Comparison of ENCODE assay signal across 13 mouse cellular contexts in genomic region chr3:57534450-57534849, GRCm38 (mm10). TPM values are rescaled to one million over a fixed set of nuclear protein-coding genes. Genes with fewer than 3 reads are reported as not detected.
A peak's percentile ranks its signal among the peaks of the same experiment; 100 is the strongest.
DNase-seq lines count a peak whose midpoint lies in the region; ATAC-seq and TF ChIP-seq lines count a peak whose summit lies in the region.
"Had no signal": no experiment of that assay in that cellular context is flagged by ENCODE, and none has a peak within 500 bp of the region (broad histone marks: within the 10 kb centered on the region; RNA-seq: fewer than 3 reads in every experiment).

No protein-coding gene starts in this region.

- ATAC-seq in embryonic facial prominence, embryonic 14.5 days (ENCODE audit: low read depth): no peak
- ATAC-seq in hindbrain, embryonic 11.5 days (ENCODE audit: low FRiP score): no peak
- no peak for ATAC-seq in midbrain, postnatal 0 days (ENCODE audit: low FRiP score)
- no peak for ATAC-seq in midbrain, embryonic 16.5 days
- ATAC-seq: liver, embryonic 12.5 days had no signal

- H3K9me3 ChIP-seq in embryonic facial prominence, embryonic 14.5 days (ENCODE audit: control insufficient read depth, low read length): no peaks in the 10 kb centered on the region
- H3K9me3 ChIP-seq in embryonic facial prominence, embryonic 10.5 days: no peaks in the 10 kb centered on the region
- H3K9me3 ChIP-seq in hindbrain, embryonic 11.5 days (ENCODE audit: control insufficient read depth, low read length): no peaks in the 10 kb centered on the region
- H3K9me3 ChIP-seq in hindbrain, embryonic 10.5 days: no peaks in the 10 kb centered on the region
- no peaks in the 10 kb centered on the region for H3K9me3 ChIP-seq in midbrain, postnatal 0 days (ENCODE audit: low read length)
- H3K9me3 ChIP-seq in midbrain, embryonic 16.5 days (replicated peaks; ENCODE audit: control insufficient read depth, low read length, poor library complexity, severe bottlenecking): no peaks in the 10 kb centered on the region
- H3K9me3 ChIP-seq: liver, embryonic 12.5 days had no signal

- no peak overlapping the region for H3K4me3 ChIP-seq in embryonic facial prominence, embryonic 14.5 days (ENCODE audit: low read depth, low read length)
- no peak overlapping the region for H3K4me3 ChIP-seq in embryonic facial prominence, embryonic 10.5 days
- H3K4me3 ChIP-seq in hindbrain, embryonic 11.5 days (ENCODE audit: low read depth, low read length): no peak overlapping the region
- H3K4me3 ChIP-seq in hindbrain, embryonic 10.5 days: no peak overlapping the region
- H3K4me3 ChIP-seq in midbrain, postnatal 0 days (ENCODE audit: low read depth, low read length): no peak overlapping the region
- H3K4me3 ChIP-seq in midbrain, embryonic 16.5 days (ENCODE audit: low read depth, low read length): no peak overlapping the region
- H3K4me3 ChIP-seq: liver, embryonic 12.5 days had no signal

- no peak overlapping the region for H3K9ac ChIP-seq in embryonic facial prominence, embryonic 14.5 days (ENCODE audit: low read depth, low read length)
- H3K9ac ChIP-seq in hindbrain, embryonic 11.5 days (ENCODE audit: low read depth, low read length): no peak overlapping the region
- no peak overlapping the region for H3K9ac ChIP-seq in midbrain, postnatal 0 days (replicated peaks; ENCODE audit: low read length, poor library complexity, severe bottlenecking)
- no peak overlapping the region for H3K9ac ChIP-seq in midbrain, embryonic 16.5 days (ENCODE audit: low read depth, low read length)
- H3K9ac ChIP-seq: liver, embryonic 12.5 days had no signal

- no peak overlapping the region for H3K4me2 ChIP-seq in embryonic facial prominence, embryonic 14.5 days (ENCODE audit: low read depth, low read length)
- no peak overlapping the region for H3K4me2 ChIP-seq in hindbrain, embryonic 11.5 days (replicated peaks; ENCODE audit: low read depth, low read length)
- no peak overlapping the region for H3K4me2 ChIP-seq in midbrain, postnatal 0 days (ENCODE audit: low read depth, low read length, poor library complexity, severe bottlenecking)
- no peak overlapping the region for H3K4me2 ChIP-seq in midbrain, embryonic 16.5 days (ENCODE audit: low read length)
- H3K4me2 ChIP-seq: liver, embryonic 12.5 days had no signal

- no peak for TF ChIP-seq CTCF in midbrain, postnatal 0 days (IDR thresholded peaks at IDR 0.05)

- WGBS in embryonic facial prominence, embryonic 14.5 days: 60% methylated on average over 6 of the region's 6 CpGs
- WGBS in embryonic facial prominence, embryonic 10.5 days: 87% methylated on average over 6 of the region's 6 CpGs
- 68% methylated on average over 6 of the region's 6 CpGs for WGBS in hindbrain, embryonic 11.5 days
- 79% methylated on average over 6 of the region's 6 CpGs for WGBS in hindbrain, embryonic 10.5 days
- WGBS in midbrain, postnatal 0 days: 67% methylated on average over 6 of the region's 6 CpGs
- WGBS in midbrain, embryonic 16.5 days: 62% methylated on average over 6 of the region's 6 CpGs

- H3K4me1 ChIP-seq in embryonic facial prominence, embryonic 14.5 days (ENCODE audit: control insufficient read depth, insufficient read depth, low read length): peaks cover 15% of the 10 kb centered on the region
- H3K4me1 ChIP-seq in embryonic facial prominence, embryonic 10.5 days: peaks cover 24% of the 10 kb centered on the region
- no peaks in the 10 kb centered on the region for H3K4me1 ChIP-seq in hindbrain, embryonic 11.5 days (replicated peaks; ENCODE audit: control insufficient read depth, insufficient read depth, low read length)
- peaks cover 5% of the 10 kb centered on the region for H3K4me1 ChIP-seq in hindbrain, embryonic 10.5 days (replicated peaks)
- H3K4me1 ChIP-seq in midbrain, postnatal 0 days (ENCODE audit: insufficient read depth, low read length): no peaks in the 10 kb centered on the region
- no peaks in the 10 kb centered on the region for H3K4me1 ChIP-seq in midbrain, embryonic 16.5 days (ENCODE audit: control insufficient read depth, insufficient read depth, low read length)
- H3K4me1 ChIP-seq: liver, embryonic 12.5 days had no signal

- no peak overlapping the region; the same call in 1 of the 2 replicates for H3K27ac ChIP-seq in embryonic facial prominence, embryonic 14.5 days (replicated peaks; ENCODE audit: low read depth, low read length)
- no peak overlapping the region for H3K27ac ChIP-seq in embryonic facial prominence, embryonic 10.5 days (replicated peaks)
- no peak overlapping the region for H3K27ac ChIP-seq in hindbrain, embryonic 11.5 days (ENCODE audit: low read depth, low read length)
- H3K27ac ChIP-seq in hindbrain, embryonic 10.5 days: no peak overlapping the region
- H3K27ac ChIP-seq in midbrain, postnatal 0 days (ENCODE audit: low read depth, low read length): no peak overlapping the region
- H3K27ac ChIP-seq in midbrain, embryonic 16.5 days (ENCODE audit: low read length): no peak overlapping the region
- H3K27ac ChIP-seq: liver, embryonic 12.5 days had no signal

- no peaks in the 10 kb centered on the region for H3K27me3 ChIP-seq in embryonic facial prominence, embryonic 14.5 days (replicated peaks; ENCODE audit: control insufficient read depth, insufficient read depth, low read length)
- no peaks in the 10 kb centered on the region for H3K27me3 ChIP-seq in embryonic facial prominence, embryonic 10.5 days (replicated peaks; ENCODE audit: low read depth, poor library complexity, severe bottlenecking)
- H3K27me3 ChIP-seq in hindbrain, embryonic 11.5 days (ENCODE audit: control insufficient read depth, insufficient read depth, low read length): no peaks in the 10 kb centered on the region
- H3K27me3 ChIP-seq in hindbrain, embryonic 10.5 days (ENCODE audit: insufficient read depth, poor library complexity, severe bottlenecking): no peaks in the 10 kb centered on the region
- no peaks in the 10 kb centered on the region for H3K27me3 ChIP-seq in midbrain, postnatal 0 days (ENCODE audit: insufficient read depth, low read length)
- no peaks in the 10 kb centered on the region for H3K27me3 ChIP-seq in midbrain, embryonic 16.5 days (ENCODE audit: control insufficient read depth, insufficient read depth, low read depth, low read length)
- H3K27me3 ChIP-seq: liver, embryonic 12.5 days had no signal

- H3K36me3 ChIP-seq in embryonic facial prominence, embryonic 14.5 days (ENCODE audit: control insufficient read depth, insufficient read depth, low read length): no peaks in the 10 kb centered on the region
- H3K36me3 ChIP-seq in embryonic facial prominence, embryonic 10.5 days (replicated peaks): no peaks in the 10 kb centered on the region
- H3K36me3 ChIP-seq in hindbrain, embryonic 11.5 days (ENCODE audit: control insufficient read depth, insufficient read depth, low read length): no peaks in the 10 kb centered on the region
- H3K36me3 ChIP-seq in hindbrain, embryonic 10.5 days: no peaks in the 10 kb centered on the region
- H3K36me3 ChIP-seq in midbrain, postnatal 0 days (ENCODE audit: insufficient read depth, low read length): no peaks in the 10 kb centered on the region
- H3K36me3 ChIP-seq in midbrain, embryonic 16.5 days (ENCODE audit: control insufficient read depth, insufficient read depth, low read length): no peaks in the 10 kb centered on the region
- H3K36me3 ChIP-seq: liver, embryonic 12.5 days had no signal

- DNase-seq in embryonic facial prominence, embryonic 14.5 days (ENCODE audit: low spot score): peak; percentile 40
- no peak for DNase-seq in embryonic facial prominence, embryonic 10.5 days (ENCODE audit: low spot score)
- DNase-seq in hindbrain, embryonic 11.5 days (ENCODE audit: low spot score): peak; percentile 18
- no peak for DNase-seq in hindbrain, embryonic 10.5 days (ENCODE audit: low spot score)
- DNase-seq in midbrain, postnatal 0 days (ENCODE audit: low spot score): peak; percentile 63
- DNase-seq in yolk sac, embryonic 10.5 days (ENCODE audit: low spot score): no peak
- no peak for DNase-seq in adrenal gland, adult 8-10 months
- DNase-seq: cerebellum, adult 9-11 months; gastrocnemius, postnatal 25 days; kidney, postnatal 4 days; lung, postnatal 4 days had no signal

RNA-seq across cellular contexts. Expression of gene Wwtr1, which starts 41.3 kb away (rescaled TPM):
- 30.2 and 30.9 TPM in 2 replicates for polyA plus RNA-seq in embryonic facial prominence, embryonic 14.5 days (2014; fragmentation: Nextera tagmentation; extraction: Ambion mirVana)
- 10.5 and 11.9 TPM in 2 replicates for polyA plus RNA-seq in embryonic facial prominence, embryonic 10.5 days (2016; fragmentation: Nextera tagmentation; extraction: Ambion mirVana)
- 10.0 and 15.6 TPM in 2 replicates for polyA plus RNA-seq in hindbrain, embryonic 11.5 days (2014; fragmentation: Nextera tagmentation; extraction: Ambion mirVana)
- 10.6 and 12.0 TPM in 2 replicates for polyA plus RNA-seq in hindbrain, embryonic 10.5 days (2016; fragmentation: Nextera tagmentation; extraction: Ambion mirVana)
- 27.2 and 28.0 TPM in 2 replicates for total RNA-seq in midbrain, postnatal 0 days (2014; rRNA removed)
- 7.5 and 8.6 TPM in 2 replicates for polyA plus RNA-seq in midbrain, postnatal 0 days (2015; fragmentation: Nextera tagmentation; extraction: Ambion mirVana)
- 5.8 and 6.4 TPM in 2 replicates for polyA plus RNA-seq in midbrain, embryonic 16.5 days (2015; fragmentation: Nextera tagmentation; extraction: Ambion mirVana)
- total RNA-seq in adrenal gland, adult 8-10 months (2022): 10 to 100 TPM; 34.4 to 44.0 (median 37.2) TPM

Comparison
In these comparisons a context has a peak if more than half of its experiments do, and no peak if none do; other contexts are left out.
1. DNase-seq: peak in embryonic facial prominence, embryonic 14.5 days (single experiment), hindbrain, embryonic 11.5 days (single experiment) and midbrain, postnatal 0 days (single experiment); none in embryonic facial prominence, embryonic 10.5 days (single experiment), hindbrain, embryonic 10.5 days (single experiment), yolk sac, embryonic 10.5 days (single experiment) and adrenal gland, adult 8-10 months (single experiment).